Mouse (Mus musculus) liver, embryonic 16.5 days (tissue): ENCODE measurements around the gene Asic3. TPM values are rescaled to one million over a fixed set of nuclear protein-coding genes. Genes with fewer than 3 reads are reported as not detected.

Experiments used
- ATAC-seq: fragments of 200-750 bp; cut with Nextera tagmentation; 2 replicates; pipeline ENCODE4 v1.8.0; 2017; ENCODE audit warnings: low read depth, mild to moderate bottlenecking, moderate number of reproducible peaks, moderate library complexity
- H3K27ac ChIP-seq: fragments of 300-500 bp; sonication (generic); 2 replicates; pipeline ENCODE4 v1.5.1; 2014; ENCODE audit warnings: mild to moderate bottlenecking, low read length
- H3K27me3 ChIP-seq: fragments of 300-500 bp; sonication (generic); 2 replicates; pipeline ENCODE4 v1.6.1; 2014; ENCODE audit warnings: low read depth, low read length, mixed read lengths; ENCODE audit not compliant: control insufficient read depth, insufficient read depth
- H3K36me3 ChIP-seq: fragments of 300-500 bp; sonication (generic); 2 replicates; pipeline ENCODE4 v1.6.1; 2014; ENCODE audit warnings: mild to moderate bottlenecking; ENCODE audit not compliant: control insufficient read depth, insufficient read depth
- H3K4me1 ChIP-seq: fragments of 300-500 bp; sonication (generic); 2 replicates; pipeline ENCODE4 v1.6.1; 2014; ENCODE audit warnings: low read depth, low read length, mixed read lengths; ENCODE audit not compliant: control insufficient read depth
- H3K4me2 ChIP-seq: fragments of 300-500 bp; sonication (generic); 2 replicates; pipeline ENCODE4 v1.6.1; 2014; ENCODE audit warnings: low read depth, low read length, mixed read lengths
- H3K4me3 ChIP-seq: fragments of 300-500 bp; sonication (generic); 2 replicates; pipeline ENCODE4 v1.5.1; 2014; ENCODE audit warnings: low read depth, mild to moderate bottlenecking, low read length
- H3K9ac ChIP-seq: fragments of 300-500 bp; sonication (generic); 2 replicates; pipeline ENCODE4 v1.6.1; 2014; ENCODE audit warnings: low read depth, low read length
- H3K9me3 ChIP-seq: fragments of 300-500 bp; sonication (generic); replicated peaks from 2 replicates; pipeline ENCODE4 v1.6.1; 2016; ENCODE audit warnings: low read length; ENCODE audit not compliant: control insufficient read depth
- WGBS: fragments of 180-500 bp; shearing (Covaris S2); extraction: QIAGEN DNeasy Blood & Tissue Kit; methylation state at CpG from one replicate; pipeline ENCODE4 v1.1.7; 2014; ENCODE audit not compliant: insufficient replicate concordance; 5-methylcytosine and 5-hydroxymethylcytosine counted together
- polyA plus RNA-seq: library from polyadenylated mRNA; unstranded; fragments of >200 nt; fragmentation: Nextera tagmentation; extraction: Ambion mirVana; gene quantifications from 2 replicates; pipeline ENCODE4 v1.2.1, GENCODE M21; 2015

Asic3 gene
- polyA plus RNA-seq, 1 experiment from 2014 or later = not detected

- no peak overlapping the region for H3K4me3 ChIP-seq
- H3K36me3 ChIP-seq = peaks cover 19% of the 10 kb centered on the region
- no peak for ATAC-seq
- H3K4me1 ChIP-seq = no peaks in the 10 kb centered on the region
- H3K4me2 ChIP-seq = no peak overlapping the region
- no peaks in the 10 kb centered on the region for H3K9me3 ChIP-seq
- no peaks in the 10 kb centered on the region for H3K27me3 ChIP-seq
- no peak overlapping the region for H3K9ac ChIP-seq
- WGBS = 71% methylated on average over 8 of the region's 8 CpGs
- no peak overlapping the region for H3K27ac ChIP-seq
These were observed 20.8 kb downstream of the Asic3 start for GRCm38 (mm10) chr5:24433993-24434392.

- Histone ChIP-seq H3K4me1 (peaks cover 24% of the 10 kb centered on the region), H3K36me3 (peaks cover 16% of the 10 kb centered on the region), H3K4me2 (no peak overlapping the region), H3K9ac (no peak overlapping the region), H3K27me3 (no peaks in the 10 kb centered on the region), H3K9me3 (no peaks in the 10 kb centered on the region), H3K4me3 (no peak overlapping the region), H3K27ac (no peak overlapping the region)
- 85% methylated on average over 8 of the region's 8 CpGs for WGBS
- no peak for ATAC-seq
These were observed 28.0 kb downstream of the Asic3 start for GRCm38 (mm10) chr5:24441187-24441586.

- Histone ChIP-seq H3K4me1 (peaks cover 26% of the 10 kb centered on the region), H3K27me3 (no peaks in the 10 kb centered on the region), H3K9ac (no peak overlapping the region), H3K36me3 (peaks cover 16% of the 10 kb centered on the region), H3K4me2 (no peak overlapping the region), H3K27ac (no peak overlapping the region), H3K4me3 (no peak overlapping the region), H3K9me3 (no peaks in the 10 kb centered on the region)
- ATAC-seq = no peak
- WGBS = 87% methylated on average over 9 of the region's 9 CpGs
These were observed 28.8 kb downstream of the Asic3 start for GRCm38 (mm10) chr5:24442029-24442428.

GRCm38 (mm10) chr5:24443204-24443603 lies 30.0 kb downstream of the Asic3 start:
- ATAC-seq = no peak
- Histone ChIP-seq H3K4me1 (peaks cover 36% of the 10 kb centered on the region), H3K36me3 (peaks cover 16% of the 10 kb centered on the region), H3K4me3 (no peak overlapping the region), H3K27ac (no peak overlapping the region), H3K9me3 (no peaks in the 10 kb centered on the region), H3K9ac (no peak overlapping the region), H3K4me2 (no peak overlapping the region), H3K27me3 (no peaks in the 10 kb centered on the region)
- whole genome bisulfite sequencing = 81% methylated on average over 7 of the region's 7 CpGs

- H3K9ac ChIP-seq = peak overlapping the region; percentile 92
- 84% methylated on average over 12 of the region's 12 CpGs for WGBS
- peak overlapping the region; percentile 96 for H3K4me2 ChIP-seq
- no peaks in the 10 kb centered on the region for H3K9me3 ChIP-seq
- no peak for ATAC-seq
- no peaks in the 10 kb centered on the region for H3K27me3 ChIP-seq
- H3K27ac ChIP-seq = no peak overlapping the region
- H3K4me1 ChIP-seq = peaks cover 36% of the 10 kb centered on the region
- H3K4me3 ChIP-seq = peak overlapping the region; percentile 94
- peaks cover 16% of the 10 kb centered on the region for H3K36me3 ChIP-seq
These were observed 30.7 kb downstream of the Asic3 start for GRCm38 (mm10) chr5:24443927-24444326.

GRCm38 (mm10) chr5:24444746-24445427 lies 31.7 kb downstream of the Asic3 start, which contains the start of gene Fastk:
Gene Fastk (minus strand): TSS chr5:24445287.
- peak within 1 kb of the TSS; percentile 94 for H3K4me3 ChIP-seq
- no peaks in the 10 kb centered on the region for H3K9me3 ChIP-seq
- H3K36me3 ChIP-seq = peaks cover 9% of the 10 kb centered on the region
- H3K27ac ChIP-seq = peak within 1 kb of the TSS; percentile 89
- peak; percentile 84 for ATAC-seq
- peak within 1 kb of the TSS; percentile 96 for H3K4me2 ChIP-seq
- peaks cover 36% of the 10 kb centered on the region for H3K4me1 ChIP-seq
- H3K27me3 ChIP-seq = no peaks in the 10 kb centered on the region
- under 1% methylated on average over 55 of the region's 60 CpGs for WGBS
- H3K9ac ChIP-seq = peak within 1 kb of the TSS; percentile 92

GRCm38 (mm10) chr5:24445428-24446080 lies 32.4 kb downstream of the Asic3 start:
- WGBS = 57% methylated on average over 20 of the region's 20 CpGs
- Histone ChIP-seq H3K4me1 (peaks cover 36% of the 10 kb centered on the region), H3K27ac (peak overlapping the region; percentile 89), H3K4me3 (peak overlapping the region; percentile 94), H3K36me3 (peaks cover 5% of the 10 kb centered on the region), H3K9me3 (no peaks in the 10 kb centered on the region), H3K27me3 (no peaks in the 10 kb centered on the region), H3K9ac (peak overlapping the region; percentile 92), H3K4me2 (peak overlapping the region; percentile 96)
- ATAC-seq = no peak

GRCm38 (mm10) chr5:24446630-24447029 lies 33.4 kb downstream of the Asic3 start:
- H3K36me3 ChIP-seq = no peaks in the 10 kb centered on the region
- no peak overlapping the region for H3K4me2 ChIP-seq
- no peaks in the 10 kb centered on the region for H3K27me3 ChIP-seq
- H3K27ac ChIP-seq = no peak overlapping the region
- ATAC-seq = no peak
- 90% methylated on average over 7 of the region's 7 CpGs for WGBS
- H3K9me3 ChIP-seq = no peaks in the 10 kb centered on the region
- peaks cover 44% of the 10 kb centered on the region for H3K4me1 ChIP-seq
- H3K9ac ChIP-seq = no peak overlapping the region
- no peak overlapping the region for H3K4me3 ChIP-seq

- Histone ChIP-seq H3K9me3 (no peaks in the 10 kb centered on the region), H3K9ac (peak within 1 kb of the TSS; percentile 71), H3K4me2 (peak within 1 kb of the TSS; percentile 90), H3K36me3 (no peaks in the 10 kb centered on the region), H3K4me1 (peaks cover 48% of the 10 kb centered on the region), H3K27me3 (no peaks in the 10 kb centered on the region), H3K27ac (peak within 1 kb of the TSS; percentile 71), H3K4me3 (peak within 1 kb of the TSS; percentile 74)
- WGBS = 2% methylated on average over 34 of the region's 34 CpGs
- peak; percentile 61 for ATAC-seq
These were observed 34.6 kb downstream of the Asic3 start, which contains the start of gene Tmub1 for GRCm38 (mm10) chr5:24447624-24448298. Gene Tmub1 (minus strand): TSS chr5:24447854.
